Mouse (Mus musculus): ENCODE measurements around the gene Tdrd3. TPM values are rescaled to one million over a fixed set of nuclear protein-coding genes. Genes with fewer than 3 reads are reported as not detected.

The Tdrd3 gene
- polyA plus RNA-seq, 1 experiment from 2014 or later: 46.5 TPM

DNA sequence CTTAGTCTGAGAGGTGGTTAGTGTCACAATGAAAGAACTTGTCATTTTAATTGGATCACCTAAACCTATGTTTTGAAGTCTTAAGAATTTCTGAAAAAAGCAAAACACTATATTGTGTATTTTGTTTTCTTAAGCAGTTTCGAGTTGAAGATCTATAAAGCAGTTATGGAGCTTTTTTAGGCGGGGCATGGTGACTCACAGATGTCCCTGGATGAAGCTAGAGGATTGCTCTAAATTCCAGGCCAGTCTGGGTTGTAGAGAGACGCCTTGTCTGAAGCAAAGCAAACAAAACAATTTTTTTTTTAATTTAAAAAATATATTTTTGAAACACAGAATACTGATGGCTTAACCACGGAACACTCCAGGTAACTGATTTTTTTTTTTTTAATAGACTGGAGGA, 4.1 kb downstream of the Tdrd3 start:
- WGBS: 79% methylated on average over 4 of the region's 4 CpGs

DNA sequence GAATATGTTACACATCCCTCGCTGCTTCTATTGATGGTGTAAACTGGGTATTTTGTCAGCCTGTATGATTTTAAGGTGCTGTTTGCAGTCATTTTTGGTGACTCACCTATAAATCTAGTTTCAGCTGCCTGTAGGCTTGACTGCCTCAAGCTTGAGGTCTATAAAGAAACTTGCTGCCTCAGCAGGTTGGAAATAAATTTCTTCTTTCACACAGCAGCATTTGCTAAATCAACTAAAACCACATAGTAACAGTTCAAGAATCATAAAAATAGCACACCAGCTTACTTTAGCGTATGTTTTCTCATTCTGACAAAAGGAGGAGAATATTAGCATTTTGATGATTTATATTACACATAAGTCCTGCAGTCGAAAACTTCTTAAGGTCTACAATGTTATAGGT, 6.0 kb downstream of the Tdrd3 start:
- Histone ChIP-seq H3K27ac (0 out of 2 replicates have a peak overlapping the region, but pooled peaks have one; percentile 23), H3K4me1 (replicated peaks) (peaks cover 53% of the 10 kb centered on the region), H3K27me3 (no peaks in the 10 kb centered on the region), H3K9me3 (no peaks in the 10 kb centered on the region), H3K4me2 (no peak overlapping the region), H3K9ac (replicated peaks) (no peak overlapping the region), H3K36me3 (no peaks in the 10 kb centered on the region), H3K4me3 (replicated peaks) (no peak overlapping the region)
- ATAC-seq (ENCODE audit: insufficient number of reproducible peaks, insufficient read depth, low FRiP score, low TSS enrichment, low read depth): no peak
- WGBS: 68% methylated on average over 3 of the region's 3 CpGs

More for the DNA sequence above, 4.1 kb downstream of the Tdrd3 start:
- Histone ChIP-seq H3K36me3 (no peaks in the 10 kb centered on the region), H3K27me3 (no peaks in the 10 kb centered on the region), H3K4me1 (replicated peaks) (peaks cover 50% of the 10 kb centered on the region), H3K9me3 (no peaks in the 10 kb centered on the region), H3K4me2 (no peak overlapping the region), H3K9ac (replicated peaks) (no peak overlapping the region), H3K4me3 (replicated peaks) (no peak overlapping the region), H3K27ac (no peak overlapping the region)
- no peak for ATAC-seq (ENCODE audit: insufficient number of reproducible peaks, insufficient read depth, low FRiP score, low TSS enrichment, low read depth)

DNA sequence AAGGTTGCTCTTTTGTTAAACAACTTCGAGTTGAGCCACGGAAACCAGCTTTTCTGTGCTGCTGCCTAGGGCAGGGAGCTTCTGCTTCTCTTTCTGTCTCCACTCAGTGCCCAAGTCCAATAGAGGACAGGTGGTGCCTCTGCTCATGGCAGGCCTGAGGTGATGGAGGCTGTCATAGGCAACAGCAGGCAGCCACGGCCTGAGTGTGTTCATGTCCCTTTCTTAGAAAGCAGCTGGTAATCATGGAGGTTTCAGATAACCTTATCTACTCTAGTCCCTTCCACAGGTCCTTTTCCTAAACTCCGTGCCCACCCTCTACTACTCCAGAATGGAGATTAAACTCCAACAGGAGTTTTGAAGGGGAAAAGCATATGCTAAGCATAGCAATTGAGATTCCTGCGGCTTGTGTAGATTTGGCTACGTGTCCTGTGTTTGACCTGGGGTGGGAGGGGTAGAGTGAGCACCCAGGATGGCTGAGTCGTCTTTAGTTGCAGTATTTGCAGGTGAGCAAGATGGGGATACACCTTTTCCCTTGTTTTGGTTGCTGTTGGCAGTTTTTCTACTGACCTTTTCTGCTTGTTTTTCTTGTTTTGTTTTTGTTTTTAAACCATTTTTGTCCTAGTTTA, 10.0 kb downstream of the Tdrd3 start:
- no peak overlapping the region for H3K27ac ChIP-seq
- no peak overlapping the region for H3K4me2 ChIP-seq
- no peak overlapping the region for H3K9ac ChIP-seq (replicated peaks)
- WGBS: 68% methylated on average over 7 of the region's 7 CpGs
- ATAC-seq (ENCODE audit: insufficient number of reproducible peaks, insufficient read depth, low FRiP score, low TSS enrichment, low read depth): 0 out of 2 replicates have a peak, but pooled peaks have one; percentile 58
- H3K4me1 ChIP-seq (replicated peaks): peaks cover 36% of the 10 kb centered on the region
- H3K4me3 ChIP-seq (replicated peaks): no peak overlapping the region
- H3K9me3 ChIP-seq: no peaks in the 10 kb centered on the region
- no peaks in the 10 kb centered on the region for H3K27me3 ChIP-seq
- H3K36me3 ChIP-seq: no peaks in the 10 kb centered on the region

DNA sequence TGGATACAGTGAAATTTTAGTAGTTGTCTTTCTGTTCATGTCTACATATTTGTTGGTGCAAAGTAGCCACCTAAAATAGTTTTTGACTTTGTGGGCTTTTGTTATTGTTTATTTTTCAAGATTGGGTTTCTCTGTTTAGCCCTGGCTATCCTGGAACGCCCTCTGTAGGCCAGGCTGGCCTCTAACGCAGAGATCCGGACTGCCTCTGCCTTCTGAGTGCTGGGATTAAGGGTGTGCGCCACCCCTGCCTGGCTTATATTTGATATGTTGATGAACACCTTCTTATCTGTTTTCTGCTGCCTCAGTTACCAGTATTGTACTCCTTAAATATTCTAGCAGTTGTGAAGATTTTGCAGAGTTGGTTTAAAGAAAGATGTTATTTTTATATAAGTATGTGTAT, 10.6 kb downstream of the Tdrd3 start:
- no peaks in the 10 kb centered on the region for H3K36me3 ChIP-seq
- WGBS: 89% methylated on average over 4 of the region's 4 CpGs
- no peak overlapping the region for H3K9ac ChIP-seq (replicated peaks)
- peaks cover 32% of the 10 kb centered on the region for H3K4me1 ChIP-seq (replicated peaks)
- no peaks in the 10 kb centered on the region for H3K9me3 ChIP-seq
- no peak overlapping the region for H3K4me3 ChIP-seq (replicated peaks)
- no peak overlapping the region for H3K27ac ChIP-seq
- no peak for ATAC-seq (ENCODE audit: insufficient number of reproducible peaks, insufficient read depth, low FRiP score, low TSS enrichment, low read depth)
- no peaks in the 10 kb centered on the region for H3K27me3 ChIP-seq
- no peak overlapping the region for H3K4me2 ChIP-seq

DNA sequence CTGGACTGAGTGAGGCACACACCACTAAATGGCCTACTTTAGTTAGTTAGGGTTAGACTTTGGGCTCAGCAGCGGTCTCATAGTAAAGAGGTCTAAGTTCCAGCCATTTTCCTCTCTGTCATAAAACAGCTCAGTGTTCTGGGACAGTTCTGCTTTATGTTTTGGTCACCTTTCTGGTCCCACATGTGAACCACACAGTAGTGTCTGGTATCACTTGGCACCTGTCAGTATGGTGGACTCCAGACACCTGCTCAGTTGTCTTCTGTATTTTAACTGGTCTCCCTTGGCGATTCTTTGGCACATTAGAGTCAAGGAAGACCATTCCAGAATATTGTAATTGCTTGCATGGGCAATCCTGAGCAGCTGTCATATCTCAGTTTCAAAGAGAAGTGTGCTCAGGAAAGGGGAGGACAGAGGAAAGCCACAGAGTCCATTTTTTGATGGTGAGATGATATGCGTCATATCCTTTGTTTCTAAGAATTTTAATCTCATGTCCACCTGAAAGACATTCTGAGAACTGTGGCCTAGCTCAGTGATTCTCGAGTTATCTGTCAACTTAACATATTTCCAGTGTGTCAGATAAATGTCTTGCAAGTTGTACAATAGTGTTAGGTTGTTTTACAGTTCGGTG, 11.3 kb downstream of the Tdrd3 start:
- no peak overlapping the region for H3K4me2 ChIP-seq
- ATAC-seq (ENCODE audit: insufficient number of reproducible peaks, insufficient read depth, low FRiP score, low TSS enrichment, low read depth): no peak
- H3K27me3 ChIP-seq: no peaks in the 10 kb centered on the region
- no peaks in the 10 kb centered on the region for H3K36me3 ChIP-seq
- peaks cover 24% of the 10 kb centered on the region for H3K4me1 ChIP-seq (replicated peaks)
- no peak overlapping the region for H3K4me3 ChIP-seq (replicated peaks)
- no peak overlapping the region for H3K9ac ChIP-seq (replicated peaks)
- H3K27ac ChIP-seq: no peak overlapping the region
- no peaks in the 10 kb centered on the region for H3K9me3 ChIP-seq
- WGBS: 87% methylated on average over 5 of the region's 5 CpGs

DNA sequence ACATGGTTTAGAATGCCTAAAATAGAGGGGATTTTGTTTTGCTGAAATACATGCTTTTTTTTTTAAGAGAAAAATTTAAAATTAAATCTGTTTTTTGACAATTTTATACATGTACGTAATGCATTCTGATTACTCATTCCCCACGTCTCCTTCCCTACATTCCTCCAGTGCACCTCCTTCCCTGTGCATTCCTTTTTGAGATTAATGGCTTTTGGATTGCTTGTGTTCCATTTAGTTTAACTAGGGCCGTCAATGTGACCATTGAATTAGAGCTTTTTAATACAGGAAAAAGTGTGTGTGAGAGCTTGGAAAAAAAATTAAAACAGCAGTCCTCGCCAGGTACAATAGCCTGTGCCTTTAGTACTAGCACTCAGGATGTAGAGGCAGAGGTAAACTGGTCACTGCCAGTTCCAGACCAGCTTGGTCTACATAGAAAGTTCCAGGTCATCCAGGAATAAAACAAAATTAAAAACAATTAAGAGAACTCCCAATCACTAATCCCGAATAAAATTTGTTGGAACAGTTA, 17.0 kb downstream of the Tdrd3 start:
- Histone ChIP-seq H3K9me3 (no peaks in the 10 kb centered on the region), H3K4me3 (replicated peaks) (no peak overlapping the region), H3K4me1 (replicated peaks) (peaks cover 3% of the 10 kb centered on the region; the same call in 1 of the 2 replicates), H3K27me3 (no peaks in the 10 kb centered on the region), H3K4me2 (no peak overlapping the region), H3K9ac (replicated peaks) (no peak overlapping the region), H3K27ac (no peak overlapping the region), H3K36me3 (peaks cover 10% of the 10 kb centered on the region)
- 65% methylated on average over 5 of the region's 5 CpGs for WGBS
- no peak for ATAC-seq (ENCODE audit: insufficient number of reproducible peaks, insufficient read depth, low FRiP score, low TSS enrichment, low read depth)

DNA sequence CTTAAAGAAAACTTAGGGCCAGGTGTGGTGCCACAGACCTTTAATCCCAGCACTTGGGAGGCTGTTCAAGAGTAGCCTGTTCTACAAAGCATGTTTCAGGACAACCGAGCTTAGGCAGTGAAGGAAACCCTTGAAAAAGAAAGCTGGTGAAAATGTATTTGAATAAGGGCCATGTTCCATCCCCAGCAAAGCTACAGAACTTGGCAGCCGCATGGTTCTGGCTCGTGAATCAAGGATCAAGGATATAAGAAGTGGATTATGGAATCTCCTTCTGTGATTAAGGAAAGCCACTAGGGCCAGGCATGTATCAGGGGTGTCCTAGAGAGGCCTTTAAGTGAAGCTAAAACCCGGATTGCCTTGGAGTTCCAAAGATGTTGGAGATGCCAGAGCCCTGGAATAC, 18.9 kb downstream of the Tdrd3 start:
- Histone ChIP-seq H3K36me3 (peaks cover 10% of the 10 kb centered on the region), H3K4me2 (no peak overlapping the region), H3K4me1 (replicated peaks) (peaks cover 3% of the 10 kb centered on the region; the same call in 1 of the 2 replicates), H3K9me3 (no peaks in the 10 kb centered on the region), H3K27me3 (no peaks in the 10 kb centered on the region), H3K9ac (replicated peaks) (no peak overlapping the region), H3K27ac (no peak overlapping the region), H3K4me3 (replicated peaks) (no peak overlapping the region)
- ATAC-seq (ENCODE audit: insufficient number of reproducible peaks, insufficient read depth, low FRiP score, low TSS enrichment, low read depth): no peak
- WGBS: 90% methylated on average over 4 of the region's 4 CpGs

DNA sequence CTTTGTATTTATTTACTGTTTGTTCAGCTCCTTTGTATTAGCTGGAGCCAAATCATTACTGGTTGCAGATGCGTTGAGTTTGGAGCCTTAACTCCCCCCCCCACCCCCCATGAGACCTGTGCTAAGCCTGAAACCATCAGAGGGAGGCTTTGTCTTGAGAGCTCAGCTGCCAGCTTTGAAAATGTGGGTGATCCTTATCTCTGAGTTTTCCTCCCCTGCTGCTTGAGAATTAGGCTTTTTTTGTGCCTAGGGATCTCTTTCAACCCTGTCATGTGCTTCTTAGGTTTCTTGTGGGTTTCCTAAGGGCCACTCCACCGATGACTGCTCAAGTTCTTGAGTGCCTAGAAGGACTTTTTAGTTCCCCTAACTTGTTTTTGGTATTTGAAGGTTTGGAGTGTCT, 23.3 kb downstream of the Tdrd3 start:
- no peak overlapping the region for H3K27ac ChIP-seq
- whole genome bisulfite sequencing: 13% methylated on average over 2 of the region's 2 CpGs
- no peaks in the 10 kb centered on the region for H3K4me1 ChIP-seq (replicated peaks)
- H3K9me3 ChIP-seq: no peaks in the 10 kb centered on the region
- no peak overlapping the region for H3K9ac ChIP-seq (replicated peaks)
- H3K4me2 ChIP-seq: no peak overlapping the region
- no peak for ATAC-seq (ENCODE audit: insufficient number of reproducible peaks, insufficient read depth, low FRiP score, low TSS enrichment, low read depth)
- no peaks in the 10 kb centered on the region for H3K27me3 ChIP-seq
- peaks cover 10% of the 10 kb centered on the region for H3K36me3 ChIP-seq
- no peak overlapping the region for H3K4me3 ChIP-seq (replicated peaks)

DNA sequence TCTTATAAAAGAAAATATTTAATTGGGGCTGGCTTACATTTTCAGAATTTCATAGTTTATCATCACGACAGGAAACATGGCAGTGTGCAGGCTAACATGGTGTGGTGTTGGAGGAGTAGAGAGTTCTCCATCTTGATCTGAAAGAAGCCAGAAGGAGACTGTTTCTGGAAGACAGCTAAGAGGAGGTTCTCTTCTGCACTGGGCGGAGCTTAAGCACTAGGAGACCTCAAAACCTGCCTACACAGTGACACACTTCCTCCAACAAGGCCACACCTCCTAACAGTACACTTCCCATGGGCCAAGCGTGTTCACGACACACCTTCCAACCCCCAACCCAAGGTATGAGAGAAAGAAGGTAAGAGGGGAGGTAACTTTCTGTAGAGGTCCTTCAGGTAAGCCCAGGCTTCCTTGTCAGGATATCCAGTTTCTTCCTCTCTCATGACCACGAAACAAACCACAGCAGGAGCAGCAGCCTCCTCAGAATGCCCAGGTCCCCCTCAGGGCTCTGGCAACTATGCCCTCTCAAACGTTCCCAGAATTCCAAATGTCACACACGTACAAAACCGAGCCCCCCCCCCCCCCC, 30.0 kb downstream of the Tdrd3 start:
- Histone ChIP-seq H3K4me3 (replicated peaks) (no peak overlapping the region), H3K9me3 (no peaks in the 10 kb centered on the region), H3K27me3 (no peaks in the 10 kb centered on the region), H3K4me1 (replicated peaks) (no peaks in the 10 kb centered on the region), H3K9ac (replicated peaks) (no peak overlapping the region), H3K4me2 (no peak overlapping the region), H3K27ac (no peak overlapping the region), H3K36me3 (peaks cover 3% of the 10 kb centered on the region; the same call in 1 of the 2 replicates)
- ATAC-seq (ENCODE audit: insufficient number of reproducible peaks, insufficient read depth, low FRiP score, low TSS enrichment, low read depth): no peak
- 79% methylated on average over 8 of the region's 8 CpGs for WGBS

DNA sequence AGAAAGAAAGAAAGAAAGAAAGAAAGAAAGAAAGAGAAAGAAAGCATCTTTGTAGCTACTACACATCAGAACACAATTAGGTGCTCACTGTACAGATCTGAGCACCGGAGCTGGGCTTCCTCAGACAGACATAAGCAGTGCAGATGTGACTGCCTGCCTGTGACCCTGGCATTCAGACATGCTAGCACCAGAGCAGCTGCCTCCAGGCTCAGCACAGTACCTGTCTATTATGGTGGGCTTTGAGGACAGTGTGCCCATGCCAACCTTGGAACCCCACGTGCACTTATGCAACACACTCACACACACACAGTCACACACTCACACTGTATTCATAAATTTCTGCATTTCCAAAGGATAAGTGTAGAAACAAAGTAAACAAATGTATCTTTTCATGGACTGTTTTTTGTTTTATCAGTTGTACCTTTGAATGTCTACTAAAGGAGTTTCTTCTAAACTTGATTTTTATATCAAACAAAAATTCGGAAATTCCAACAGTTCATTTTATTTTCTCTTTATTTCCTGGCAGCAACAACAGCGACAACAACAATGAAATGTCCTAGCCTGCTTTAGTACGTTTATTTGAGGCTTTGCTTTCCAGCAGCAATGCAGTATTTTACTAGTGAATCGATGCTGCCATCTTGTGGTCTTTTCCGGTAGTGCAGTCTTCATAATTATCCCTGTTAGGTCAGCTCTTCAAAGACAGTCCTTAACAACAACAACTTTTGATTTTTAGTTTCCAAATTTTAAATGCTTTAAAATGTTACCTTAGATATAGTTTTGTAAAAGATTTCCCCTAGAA, 35.4 kb downstream of the Tdrd3 start:
- no peaks in the 10 kb centered on the region for H3K9me3 ChIP-seq
- peak; percentile 82; the same call in 1 of the 2 replicates for ATAC-seq (ENCODE audit: insufficient number of reproducible peaks, insufficient read depth, low FRiP score, low TSS enrichment, low read depth)
- no peak overlapping the region for H3K27ac ChIP-seq
- no peak overlapping the region for H3K9ac ChIP-seq (replicated peaks)
- no peak overlapping the region for H3K4me3 ChIP-seq (replicated peaks)
- peaks cover 9% of the 10 kb centered on the region for H3K36me3 ChIP-seq
- no peak overlapping the region for H3K4me2 ChIP-seq
- H3K27me3 ChIP-seq: no peaks in the 10 kb centered on the region
- peaks cover 9% of the 10 kb centered on the region for H3K4me1 ChIP-seq (replicated peaks)
- 10% methylated on average over 7 of the region's 7 CpGs for WGBS

DNA sequence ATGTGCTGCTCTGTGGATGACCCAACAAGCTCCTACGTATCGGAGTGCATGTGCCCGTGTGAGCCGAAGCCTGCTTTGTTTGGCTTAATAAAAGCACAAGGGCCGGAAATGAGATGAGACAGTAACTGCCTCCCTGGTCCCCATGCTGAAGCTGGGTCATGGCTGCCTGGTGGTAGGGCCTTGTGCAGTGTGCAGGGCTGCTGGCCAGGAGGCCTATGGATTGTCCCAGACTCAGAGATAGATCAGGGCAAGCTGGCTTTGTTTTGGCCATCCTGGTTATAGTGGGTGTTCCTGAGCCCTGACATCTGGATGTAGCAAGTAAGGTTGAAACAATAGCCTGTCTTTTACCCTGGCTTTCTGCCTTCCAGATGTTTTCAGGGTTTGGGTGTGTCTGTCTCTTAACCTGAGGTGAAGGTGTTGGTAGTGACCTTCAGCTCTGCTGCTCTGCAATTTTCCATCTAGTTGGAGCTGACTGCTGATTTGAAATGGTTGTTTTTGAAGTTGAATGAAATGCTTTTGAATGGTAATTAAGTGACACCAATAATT, 39.3 kb downstream of the Tdrd3 start:
- Histone ChIP-seq H3K27ac (no peak overlapping the region), H3K36me3 (peaks cover 17% of the 10 kb centered on the region), H3K4me2 (no peak overlapping the region), H3K9me3 (no peaks in the 10 kb centered on the region), H3K27me3 (no peaks in the 10 kb centered on the region), H3K4me1 (replicated peaks) (peaks cover 9% of the 10 kb centered on the region), H3K4me3 (replicated peaks) (no peak overlapping the region), H3K9ac (replicated peaks) (no peak overlapping the region)
- 89% methylated on average over 5 of the region's 5 CpGs for WGBS
- no peak for ATAC-seq (ENCODE audit: insufficient number of reproducible peaks, insufficient read depth, low FRiP score, low TSS enrichment, low read depth)

Data from limb, embryonic 12.5 days (tissue).